Mouse (Mus musculus): ENCODE measurements around the gene Fancg. TPM values are rescaled to one million over a fixed set of nuclear protein-coding genes. Genes with fewer than 3 reads are reported as not detected.

The Fancg gene
- polyA plus RNA-seq, 1 experiment from 2014 or later = 18.2 TPM

DNA sequence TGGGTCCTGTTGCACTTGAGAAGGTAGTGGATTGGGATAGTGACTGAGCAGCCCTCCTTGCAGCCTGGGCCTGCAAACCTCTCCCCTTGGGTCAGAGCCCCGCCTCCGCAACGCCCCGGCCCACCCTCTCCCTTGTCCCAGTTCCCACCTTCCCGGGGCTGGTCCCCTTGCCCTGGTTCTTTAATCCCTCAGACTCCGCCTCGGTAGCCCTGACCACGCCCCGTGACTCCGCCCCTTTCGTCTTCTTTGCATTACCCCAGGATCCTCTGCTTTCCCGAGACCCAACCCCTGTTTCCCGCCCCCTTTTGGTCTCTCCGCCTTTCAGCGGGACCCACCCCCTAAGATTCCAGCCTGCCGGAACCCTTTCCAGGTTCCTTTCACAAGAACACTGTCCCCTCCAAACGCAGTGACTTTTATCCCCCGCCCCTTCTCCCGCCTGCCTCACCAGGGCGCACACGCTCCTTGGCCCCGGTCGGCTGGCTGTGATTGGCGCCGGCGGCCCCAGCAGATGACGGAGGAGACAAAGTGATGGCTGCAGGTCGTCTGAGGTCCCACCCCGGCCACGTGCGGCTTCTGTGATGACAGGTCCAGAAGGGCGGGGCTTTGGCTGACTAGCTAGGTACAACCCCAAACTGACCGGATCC lies 35.5 kb upstream of the Fancg start, which contains the start of gene Fam214b:
Gene Fam214b, minus strand, starts transcription at position 562 of the 644 bp plus-strand sequence.
- peak within 1 kb of the TSS; percentile 50 for H3K9ac ChIP-seq (ENCODE audit: low read depth, low read length)
- H3K4me2 ChIP-seq = peak within 1 kb of the TSS; percentile 75
- no peak within 1 kb of the TSS for H3K27ac ChIP-seq (ENCODE audit: low read depth, low read length)
- H3K36me3 ChIP-seq (ENCODE audit: control insufficient read depth, insufficient read depth, low read length) = no peaks in the 10 kb centered on the region
- H3K9me3 ChIP-seq (ENCODE audit: control insufficient read depth, low read length) = no peaks in the 10 kb centered on the region
- H3K27me3 ChIP-seq (replicated peaks; ENCODE audit: control insufficient read depth, insufficient read depth, low read length) = no peaks in the 10 kb centered on the region
- DNase-seq (ENCODE audit: low spot score) = peak; percentile 99
- peaks cover 29% of the 10 kb centered on the region for H3K4me1 ChIP-seq (replicated peaks; ENCODE audit: control insufficient read depth, insufficient read depth, low read length)
- under 1% methylated on average over 33 of the region's 33 CpGs for WGBS
- ATAC-seq (replicated peaks; ENCODE audit: low FRiP score) = peak; percentile 85
- peak within 1 kb of the TSS; percentile 51 for H3K4me3 ChIP-seq (ENCODE audit: low read depth, low read length)

DNA sequence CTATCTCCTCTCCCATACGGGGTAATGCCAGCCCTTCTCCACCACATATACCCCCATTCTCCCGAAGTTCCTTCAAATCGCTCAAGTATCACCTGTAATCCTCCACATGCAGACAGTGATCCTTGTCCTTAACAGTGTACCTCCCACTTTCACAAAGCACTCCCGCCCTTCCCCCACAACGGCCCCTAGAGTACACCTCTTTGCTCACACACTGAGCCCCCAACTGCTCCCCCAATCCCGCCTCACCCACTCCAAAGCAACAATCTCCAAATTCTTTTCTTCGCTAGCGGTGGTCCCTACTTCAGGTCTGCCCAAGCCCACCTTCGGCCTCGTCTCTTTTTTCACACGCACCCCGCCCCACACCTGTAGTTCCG lies 35.0 kb upstream of the Fancg start:
- WGBS = 9% methylated on average over 13 of the region's 13 CpGs
- ATAC-seq (replicated peaks; ENCODE audit: low FRiP score) (no peak), DNase-seq (ENCODE audit: low spot score) (no peak)
- Histone ChIP-seq H3K36me3 (ENCODE audit: control insufficient read depth, insufficient read depth, low read length) (no peaks in the 10 kb centered on the region), H3K27me3 (replicated peaks; ENCODE audit: control insufficient read depth, insufficient read depth, low read length) (no peaks in the 10 kb centered on the region), H3K27ac (ENCODE audit: low read depth, low read length) (no peak overlapping the region), H3K4me3 (ENCODE audit: low read depth, low read length) (peak overlapping the region; percentile 51), H3K4me1 (replicated peaks; ENCODE audit: control insufficient read depth, insufficient read depth, low read length) (peaks cover 33% of the 10 kb centered on the region), H3K9ac (ENCODE audit: low read depth, low read length) (peak overlapping the region; percentile 42; the same call in 1 of the 2 replicates), H3K9me3 (ENCODE audit: control insufficient read depth, low read length) (no peaks in the 10 kb centered on the region), H3K4me2 (peak overlapping the region; percentile 75)

DNA sequence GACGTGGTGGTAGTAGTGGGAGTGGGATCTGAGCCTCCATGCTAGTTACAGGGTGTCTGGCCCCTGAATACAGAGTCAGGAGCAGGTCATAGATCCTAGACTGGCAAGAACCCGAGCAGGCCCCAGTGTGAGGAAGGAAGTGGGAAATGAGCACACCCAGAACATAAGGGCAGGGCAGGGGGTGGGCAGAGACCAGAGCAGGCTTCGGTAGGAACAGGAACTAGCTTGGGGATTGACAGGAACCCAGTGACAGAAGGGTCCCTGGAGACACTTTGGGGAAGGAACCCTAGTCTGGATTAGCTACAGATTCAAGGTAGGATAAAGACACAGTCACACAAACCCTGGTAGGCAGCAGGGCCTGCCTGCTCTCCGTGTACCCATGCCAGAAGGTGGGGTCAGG lies 34.4 kb upstream of the Fancg start:
- H3K4me3 ChIP-seq (ENCODE audit: low read depth, low read length) = no peak overlapping the region; the same call in 1 of the 2 replicates
- 22% methylated on average over 4 of the region's 4 CpGs for WGBS
- peak overlapping the region; percentile 75 for H3K4me2 ChIP-seq
- no peaks in the 10 kb centered on the region for H3K9me3 ChIP-seq (ENCODE audit: control insufficient read depth, low read length)
- H3K9ac ChIP-seq (ENCODE audit: low read depth, low read length) = no peak overlapping the region
- H3K27me3 ChIP-seq (replicated peaks; ENCODE audit: control insufficient read depth, insufficient read depth, low read length) = no peaks in the 10 kb centered on the region
- H3K36me3 ChIP-seq (ENCODE audit: control insufficient read depth, insufficient read depth, low read length) = no peaks in the 10 kb centered on the region
- ATAC-seq (replicated peaks; ENCODE audit: low FRiP score) = no peak
- peak overlapping the region; percentile 1 for H3K27ac ChIP-seq (ENCODE audit: low read depth, low read length)
- DNase-seq (ENCODE audit: low spot score) = no peak
- peaks cover 34% of the 10 kb centered on the region for H3K4me1 ChIP-seq (replicated peaks; ENCODE audit: control insufficient read depth, insufficient read depth, low read length)

DNA sequence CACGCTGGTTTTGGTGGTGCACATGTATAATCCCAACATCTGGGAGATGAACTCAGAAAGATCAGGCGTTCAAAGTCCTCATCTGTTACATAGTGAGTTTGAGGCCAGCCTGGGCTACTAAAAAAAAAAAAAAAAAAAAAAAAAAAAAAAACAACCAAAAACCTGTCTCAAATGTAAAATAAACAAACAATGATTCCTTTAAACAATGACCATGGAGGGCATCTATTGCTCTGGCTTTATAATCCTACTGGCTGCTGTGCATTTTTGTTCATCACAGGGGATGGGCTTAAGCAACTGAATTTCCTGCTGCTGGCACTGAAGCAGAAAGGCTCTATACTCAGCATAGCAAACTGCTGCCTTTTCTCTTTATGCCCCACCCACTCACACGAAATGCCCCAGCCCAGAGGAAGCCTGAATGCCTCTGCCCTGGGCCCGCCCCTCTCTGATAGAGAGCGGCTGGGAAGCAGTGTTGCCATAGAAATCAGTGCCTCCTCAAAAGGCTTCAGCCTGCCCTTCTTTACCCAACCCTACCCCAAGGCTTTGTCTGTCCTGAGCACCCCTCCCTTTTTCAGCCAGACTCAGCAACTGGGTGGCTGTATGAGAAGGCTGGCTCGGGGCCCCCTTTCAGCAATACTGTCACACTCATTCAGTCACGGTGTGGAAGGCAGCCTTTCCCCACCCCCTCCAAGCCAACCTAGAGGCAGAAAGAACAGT lies 33.5 kb upstream of the Fancg start:
- no peak overlapping the region for H3K9ac ChIP-seq (ENCODE audit: low read depth, low read length)
- H3K4me3 ChIP-seq (ENCODE audit: low read depth, low read length) = no peak overlapping the region

DNA sequence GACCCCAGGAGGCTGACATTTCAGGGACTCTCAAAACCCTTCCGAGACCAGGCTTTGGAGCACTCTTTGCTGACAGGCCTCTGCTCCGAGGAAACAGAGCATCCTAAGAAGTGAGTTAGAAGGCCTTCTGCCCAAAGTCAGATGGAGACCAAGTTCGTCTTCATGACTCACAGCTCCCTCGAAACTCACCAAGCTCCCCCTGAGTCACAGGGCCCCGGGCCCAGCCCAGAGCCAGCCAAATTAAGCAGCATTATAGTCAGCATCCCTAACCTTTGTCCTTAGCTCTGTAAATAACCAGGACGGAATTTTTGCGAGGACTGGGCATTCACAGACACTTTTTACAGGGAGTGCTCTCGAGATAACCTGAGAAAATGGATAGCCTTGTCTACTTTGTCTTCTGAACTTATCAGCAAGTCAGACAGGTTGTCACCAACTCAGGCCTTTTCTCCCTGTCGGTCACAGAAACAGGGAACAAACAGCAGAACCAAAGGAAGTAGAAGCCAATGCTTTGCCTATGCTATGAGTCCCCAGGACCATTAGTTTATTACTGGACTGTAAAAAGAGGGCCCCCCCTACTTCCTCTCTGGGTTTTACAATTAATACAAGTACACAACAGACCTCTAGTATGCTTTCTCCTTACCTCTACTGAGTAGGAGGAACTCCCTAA lies 30.7 kb upstream of the Fancg start:
- no peak overlapping the region for H3K27ac ChIP-seq (ENCODE audit: low read depth, low read length)
- H3K9ac ChIP-seq (ENCODE audit: low read depth, low read length) = no peak overlapping the region
- H3K36me3 ChIP-seq (ENCODE audit: control insufficient read depth, insufficient read depth, low read length) = peaks cover 5% of the 10 kb centered on the region; the same call in 1 of the 2 replicates
- H3K9me3 ChIP-seq (ENCODE audit: control insufficient read depth, low read length) = no peaks in the 10 kb centered on the region
- no peak overlapping the region for H3K4me3 ChIP-seq (ENCODE audit: low read depth, low read length)
- peaks cover 68% of the 10 kb centered on the region for H3K4me1 ChIP-seq (replicated peaks; ENCODE audit: control insufficient read depth, insufficient read depth, low read length)
- ATAC-seq (replicated peaks; ENCODE audit: low FRiP score) (no peak), DNase-seq (ENCODE audit: low spot score) (no peak)
- H3K27me3 ChIP-seq (replicated peaks; ENCODE audit: control insufficient read depth, insufficient read depth, low read length) = no peaks in the 10 kb centered on the region
- 66% methylated on average over 9 of the region's 9 CpGs for whole genome bisulfite sequencing
- no peak overlapping the region for H3K4me2 ChIP-seq

More for the DNA sequence above, 33.5 kb upstream of the Fancg start:
- Histone ChIP-seq H3K9me3 (ENCODE audit: control insufficient read depth, low read length) (no peaks in the 10 kb centered on the region), H3K4me1 (replicated peaks; ENCODE audit: control insufficient read depth, insufficient read depth, low read length) (peaks cover 43% of the 10 kb centered on the region), H3K4me2 (peak overlapping the region; percentile 75), H3K27me3 (replicated peaks; ENCODE audit: control insufficient read depth, insufficient read depth, low read length) (no peaks in the 10 kb centered on the region), H3K36me3 (ENCODE audit: control insufficient read depth, insufficient read depth, low read length) (no peaks in the 10 kb centered on the region), H3K27ac (ENCODE audit: low read depth, low read length) (peak overlapping the region; percentile 1; the same call in 1 of the 2 replicates)
- DNase-seq (ENCODE audit: low spot score) (peak; percentile 58), ATAC-seq (replicated peaks; ENCODE audit: low FRiP score) (no peak)
- WGBS = 19% methylated on average over 7 of the region's 7 CpGs

DNA sequence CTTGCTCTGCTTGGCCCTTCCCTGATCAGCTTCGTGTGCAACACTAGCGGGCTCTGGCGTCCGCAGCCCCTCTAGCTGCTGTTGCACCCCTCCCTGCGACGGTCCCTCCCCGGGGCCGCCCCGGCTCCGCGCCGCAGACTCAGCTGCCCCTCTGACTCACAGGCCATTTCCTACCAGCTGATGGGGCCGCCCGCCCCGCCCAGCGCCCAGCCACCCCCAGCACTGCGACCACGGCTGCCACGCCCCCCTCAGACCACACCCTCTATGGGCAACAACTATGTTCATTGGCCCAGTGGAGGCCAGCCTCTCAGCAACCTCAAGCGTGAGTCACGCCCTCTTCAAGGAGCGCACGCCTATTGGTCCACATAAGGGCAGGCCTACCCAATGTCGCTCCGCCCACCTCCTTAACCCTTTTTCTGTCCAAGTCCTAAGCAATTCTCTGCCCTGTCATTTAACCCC lies 29.8 kb upstream of the Fancg start:
- Histone ChIP-seq H3K4me2 (peak overlapping the region; percentile 96), H3K27me3 (replicated peaks; ENCODE audit: control insufficient read depth, insufficient read depth, low read length) (no peaks in the 10 kb centered on the region), H3K4me1 (replicated peaks; ENCODE audit: control insufficient read depth, insufficient read depth, low read length) (peaks cover 64% of the 10 kb centered on the region), H3K9ac (ENCODE audit: low read depth, low read length) (peak overlapping the region; percentile 66), H3K27ac (ENCODE audit: low read depth, low read length) (peak overlapping the region; percentile 82), H3K4me3 (ENCODE audit: low read depth, low read length) (peak overlapping the region; percentile 64), H3K36me3 (ENCODE audit: control insufficient read depth, insufficient read depth, low read length) (peaks cover 5% of the 10 kb centered on the region; the same call in 1 of the 2 replicates), H3K9me3 (ENCODE audit: control insufficient read depth, low read length) (no peaks in the 10 kb centered on the region)
- 0% methylated on average over 25 of the region's 25 CpGs for WGBS
- DNase-seq (ENCODE audit: low spot score) (peak; percentile 95), ATAC-seq (replicated peaks; ENCODE audit: low FRiP score) (peak; percentile 95)

DNA sequence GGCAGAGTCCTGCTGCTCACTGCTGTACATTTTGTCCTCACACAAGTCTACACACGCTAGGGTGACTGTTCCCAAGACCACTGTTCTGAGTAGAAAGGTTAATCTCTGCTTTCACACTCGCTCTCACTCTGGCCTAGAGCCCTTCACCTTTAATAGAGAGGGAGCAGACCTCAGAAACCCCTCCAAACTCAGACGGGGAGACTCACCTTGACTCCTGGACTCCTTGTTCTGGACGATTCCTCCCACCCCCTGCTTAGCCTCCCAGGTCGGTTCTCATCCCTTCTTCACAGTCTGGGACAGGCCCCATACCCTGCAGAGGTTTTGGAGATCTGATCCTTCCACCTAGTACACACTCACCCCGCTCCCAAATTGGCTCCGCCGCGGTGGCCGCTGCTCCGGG lies 29.3 kb upstream of the Fancg start:
- peak overlapping the region; percentile 66 for H3K9ac ChIP-seq (ENCODE audit: low read depth, low read length)
- no peak for DNase-seq (ENCODE audit: low spot score)
- peaks cover 5% of the 10 kb centered on the region; the same call in 1 of the 2 replicates for H3K36me3 ChIP-seq (ENCODE audit: control insufficient read depth, insufficient read depth, low read length)
- H3K27me3 ChIP-seq (replicated peaks; ENCODE audit: control insufficient read depth, insufficient read depth, low read length) = no peaks in the 10 kb centered on the region
- ATAC-seq (replicated peaks; ENCODE audit: low FRiP score) = peak; percentile 8; the same call in 1 of the 2 replicates
- peak overlapping the region; percentile 82 for H3K27ac ChIP-seq (ENCODE audit: low read depth, low read length)
- H3K4me1 ChIP-seq (replicated peaks; ENCODE audit: control insufficient read depth, insufficient read depth, low read length) = peaks cover 58% of the 10 kb centered on the region
- peak overlapping the region; percentile 64 for H3K4me3 ChIP-seq (ENCODE audit: low read depth, low read length)
- H3K4me2 ChIP-seq = peak overlapping the region; percentile 96
- WGBS = 8% methylated on average over 11 of the region's 11 CpGs
- H3K9me3 ChIP-seq (ENCODE audit: control insufficient read depth, low read length) = no peaks in the 10 kb centered on the region

DNA sequence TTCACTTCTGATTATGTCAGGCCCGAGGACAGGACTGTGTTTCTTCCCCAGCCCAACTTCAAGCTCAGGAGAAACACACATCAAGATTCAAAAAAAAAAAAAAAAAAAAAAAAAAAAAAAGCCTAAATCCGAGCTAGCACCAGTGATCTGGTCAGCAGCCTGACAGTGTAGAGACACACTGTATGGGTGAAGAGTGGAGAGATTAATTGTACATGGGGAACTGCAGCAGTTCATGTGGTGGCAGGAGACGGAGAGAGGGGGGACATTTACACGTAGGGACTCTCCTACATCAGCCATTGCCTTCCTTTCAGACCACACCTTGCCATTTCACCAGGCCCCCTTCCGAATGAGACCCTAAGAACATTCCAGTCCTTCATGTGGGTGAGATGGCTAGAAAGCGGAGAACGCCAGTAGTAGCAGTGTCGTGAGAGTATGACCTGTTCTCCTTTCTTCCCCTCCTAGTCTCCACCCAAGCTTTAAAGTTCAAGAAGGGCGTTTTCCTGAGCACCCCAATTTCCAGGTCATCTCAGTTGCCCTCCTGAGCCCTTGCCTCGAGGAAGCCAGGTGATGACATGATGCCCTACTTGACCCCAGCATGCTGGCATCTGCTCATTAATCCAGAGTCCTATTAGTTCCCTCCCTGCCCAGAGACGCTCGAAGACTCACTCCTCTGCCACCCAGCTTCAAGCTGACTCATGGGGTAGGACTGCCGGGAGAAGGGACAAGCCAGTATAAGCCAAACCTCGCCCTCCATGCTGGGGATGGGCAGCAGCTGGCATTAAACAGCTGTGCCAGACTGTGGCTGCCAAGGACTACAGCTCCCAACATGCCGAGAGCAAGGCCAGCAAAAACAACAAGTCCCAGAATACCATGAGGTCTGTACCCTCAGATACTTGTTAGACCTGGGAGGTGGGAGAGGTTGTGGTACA lies 28.5 kb upstream of the Fancg start:
- no peaks in the 10 kb centered on the region for H3K9me3 ChIP-seq (ENCODE audit: control insufficient read depth, low read length)
- WGBS = 44% methylated on average over 15 of the region's 15 CpGs
- ATAC-seq (replicated peaks; ENCODE audit: low FRiP score) = no peak
- peak overlapping the region; percentile 66 for H3K9ac ChIP-seq (ENCODE audit: low read depth, low read length)
- DNase-seq (ENCODE audit: low spot score) = no peak
- H3K27me3 ChIP-seq (replicated peaks; ENCODE audit: control insufficient read depth, insufficient read depth, low read length) = no peaks in the 10 kb centered on the region
- H3K27ac ChIP-seq (ENCODE audit: low read depth, low read length) = peak overlapping the region; percentile 82
- H3K36me3 ChIP-seq (ENCODE audit: control insufficient read depth, insufficient read depth, low read length) = peaks cover 5% of the 10 kb centered on the region; the same call in 1 of the 2 replicates
- peak overlapping the region; percentile 96 for H3K4me2 ChIP-seq
- H3K4me3 ChIP-seq (ENCODE audit: low read depth, low read length) = peak overlapping the region; percentile 64
- H3K4me1 ChIP-seq (replicated peaks; ENCODE audit: control insufficient read depth, insufficient read depth, low read length) = peaks cover 51% of the 10 kb centered on the region

All from liver, embryonic 11.5 days (tissue).